Mouse (Mus musculus) thymus, postnatal 4 days (tissue): Measurements from ENCODE around the gene Cfap54.

Experiments used
- DNase-seq: peaks from one replicate; pipeline ENCODE4 v3.0.0; 2021

The Cfap54 gene

GRCm38 (mm10) chr10:93095827-93096226 is 14.4 kb upstream of the Cfap54 start:
- DNase-seq = no peak

DNA sequence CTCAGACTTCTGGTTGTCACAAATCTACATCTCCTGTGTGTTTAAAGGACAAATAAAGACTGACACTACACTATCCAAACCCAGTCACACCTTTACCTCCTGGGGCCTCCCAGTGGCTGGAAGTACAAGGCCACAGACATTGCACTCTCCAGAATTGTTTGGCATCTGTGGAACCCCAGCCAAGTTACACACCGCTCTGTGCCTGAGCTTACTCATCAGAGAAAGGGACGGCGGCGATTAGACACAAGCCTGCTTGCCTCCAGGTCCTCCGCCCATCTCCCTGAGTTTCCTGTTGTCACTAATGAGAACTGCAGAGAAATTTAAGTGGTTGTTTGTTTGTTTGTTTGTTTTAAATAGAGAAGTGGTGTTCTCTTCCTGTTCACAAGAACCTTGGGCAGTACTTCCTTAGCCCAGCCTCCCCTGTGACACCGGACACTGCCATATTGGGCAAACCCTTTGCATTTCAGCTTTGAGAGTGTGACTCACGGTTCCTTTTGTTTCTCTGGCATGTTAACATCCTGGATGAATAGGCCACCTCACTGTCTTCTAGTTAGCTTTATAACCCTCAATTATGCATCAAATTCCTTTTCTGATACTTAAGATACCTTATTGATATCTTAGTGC is 13.7 kb upstream of the Cfap54 start:
- DNase-seq = no peak

DNA sequence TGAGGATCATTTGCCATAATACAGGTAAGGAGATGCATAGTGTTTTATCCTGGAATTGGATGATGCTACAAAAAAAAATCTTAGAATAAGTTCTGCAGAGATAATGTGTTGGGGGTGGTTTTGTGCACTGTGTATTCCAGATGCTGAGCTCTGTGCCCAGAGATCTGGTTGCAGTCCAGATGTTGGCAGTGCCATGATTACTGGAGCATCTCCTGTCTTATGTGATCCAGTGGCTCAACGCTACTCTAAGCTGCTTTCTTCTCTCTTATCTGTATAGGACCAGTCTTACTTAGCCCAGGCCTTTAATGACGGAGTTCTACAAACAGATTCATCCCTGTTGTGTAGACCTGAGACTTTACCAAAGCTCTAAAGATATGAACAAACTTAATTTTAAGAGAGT is 10.5 kb upstream of the Cfap54 start:
- DNase-seq = no peak

DNA sequence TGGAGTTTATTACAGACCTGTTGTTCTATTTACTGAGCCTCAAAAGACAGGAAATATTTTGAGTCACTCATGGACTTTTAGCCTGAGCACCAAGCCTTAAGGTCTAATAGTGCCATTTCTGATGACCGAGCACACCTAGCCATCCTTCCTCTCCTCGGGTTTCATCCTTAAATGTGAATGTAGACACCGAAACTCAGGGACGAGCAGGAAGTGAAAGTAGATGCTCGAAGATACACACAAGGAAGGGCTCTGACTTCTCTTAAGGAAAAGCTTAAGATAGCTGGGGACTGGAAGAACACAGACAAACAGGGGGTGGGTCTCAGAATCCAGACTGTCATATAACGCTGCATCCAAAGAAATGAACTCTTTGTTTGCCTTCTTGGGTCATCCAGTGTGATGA is 8.8 kb upstream of the Cfap54 start:
- DNase-seq = no peak

DNA sequence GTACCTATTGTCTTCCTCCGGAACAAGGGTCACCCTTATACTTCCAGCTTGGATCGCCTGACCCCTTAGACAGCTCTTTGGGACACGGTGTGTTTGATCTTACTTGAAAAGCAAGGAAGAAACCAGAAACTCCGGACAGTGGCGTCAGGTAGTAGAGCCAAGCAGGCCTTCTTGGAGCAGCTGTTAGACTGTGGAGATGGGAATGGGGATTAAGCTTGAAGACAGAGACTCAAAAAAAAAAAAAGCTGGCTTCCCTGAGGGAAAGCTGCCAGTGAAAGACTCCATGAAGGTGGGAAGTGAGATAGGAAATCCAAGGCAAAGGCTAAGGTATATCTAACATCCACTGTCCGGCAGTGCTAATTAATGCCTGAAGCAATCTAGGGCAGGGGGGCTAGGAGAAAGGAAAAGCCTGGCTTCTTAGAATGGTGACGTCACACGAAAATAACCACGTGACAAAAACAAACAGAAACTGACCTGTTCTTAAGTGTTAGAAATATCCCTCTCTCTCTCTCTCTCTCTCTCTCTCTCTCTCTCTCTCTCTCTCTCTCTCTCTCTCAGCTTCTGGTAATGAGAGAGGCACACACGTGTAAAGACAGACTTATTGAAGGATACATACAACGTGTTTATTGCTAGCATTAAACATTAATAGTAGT is 7.1 kb upstream of the Cfap54 start:
- no peak for DNase-seq

GRCm38 (mm10) chr10:93087504-93087903 is 6.1 kb upstream of the Cfap54 start:
- DNase-seq = no peak

GRCm38 (mm10) chr10:93083963-93084340 is 2.5 kb upstream of the Cfap54 start:
- DNase-seq = peak; percentile 48

- DNase-seq = peak; percentile 36
These were observed 2.0 kb upstream of the Cfap54 start for GRCm38 (mm10) chr10:93083198-93083962.

DNA sequence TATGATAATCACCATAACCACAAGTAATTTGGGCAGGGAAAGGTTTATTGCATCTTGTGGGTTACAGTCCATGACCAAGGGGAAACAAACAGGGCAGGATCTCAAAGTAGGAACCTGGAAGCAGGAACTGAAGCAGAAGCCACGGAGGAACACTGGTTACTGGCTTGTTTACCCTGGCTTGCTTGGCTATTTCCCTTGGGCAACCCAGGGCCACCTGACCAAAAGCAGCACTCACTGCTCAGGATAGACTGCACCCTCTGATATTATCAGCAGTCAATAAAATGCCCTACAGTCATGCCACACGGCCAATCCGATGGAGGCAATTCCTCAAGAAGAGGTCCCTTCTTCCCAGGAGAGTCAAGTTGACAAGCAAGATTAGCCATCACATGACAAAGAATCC is 1.9 kb downstream of the Cfap54 start:
- no peak for DNase-seq

- no peak for DNase-seq
These were observed 3.4 kb downstream of the Cfap54 start for GRCm38 (mm10) chr10:93077935-93078479.

GRCm38 (mm10) chr10:93076376-93076775 is 5.0 kb downstream of the Cfap54 start:
- no peak for DNase-seq

DNA sequence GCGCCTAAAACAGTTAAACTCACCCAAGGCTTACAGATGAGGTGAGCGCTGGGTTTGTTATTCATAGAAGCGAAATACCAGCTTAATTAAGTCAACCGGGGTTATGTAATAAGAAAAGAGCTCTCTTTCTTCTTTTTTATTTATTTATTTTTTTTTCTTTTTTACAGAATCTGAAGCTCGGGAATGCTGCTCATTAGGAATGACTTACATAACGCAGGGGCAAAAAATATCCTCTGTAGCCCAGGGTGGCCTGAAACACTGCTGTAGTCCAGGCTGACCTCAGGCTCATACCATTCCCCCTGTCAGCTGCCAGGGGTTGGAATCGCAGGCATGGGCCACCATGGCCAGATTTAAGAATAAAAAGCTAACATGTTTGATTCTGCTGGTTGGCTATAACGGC is 5.6 kb downstream of the Cfap54 start:
- no peak for DNase-seq

GRCm38 (mm10) chr10:93072769-93073168 is 8.6 kb downstream of the Cfap54 start:
- no peak for DNase-seq

- DNase-seq = no peak
These were observed 9.7 kb downstream of the Cfap54 start for GRCm38 (mm10) chr10:93071753-93072152.

GRCm38 (mm10) chr10:93070121-93070898 is 11.1 kb downstream of the Cfap54 start:
- DNase-seq = peak; percentile 89

DNA sequence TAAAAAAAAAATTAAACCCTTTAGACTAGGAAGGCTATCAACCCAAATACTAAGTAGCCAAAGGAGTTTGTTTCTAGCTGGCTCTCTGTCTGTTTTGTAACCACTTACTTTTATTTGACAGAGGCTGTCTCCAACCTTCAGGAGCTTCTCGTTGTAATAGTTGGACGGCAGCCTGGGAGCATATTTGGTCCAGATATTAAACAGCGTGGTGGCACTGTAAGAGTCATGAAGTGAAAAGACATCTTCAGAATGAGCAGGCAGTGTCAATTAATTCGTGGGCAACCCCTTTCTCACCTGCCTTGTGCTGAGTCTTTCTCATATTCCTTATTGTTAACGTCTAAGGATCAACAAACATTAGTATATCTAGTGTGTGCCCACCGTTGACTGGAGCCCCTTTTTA is 11.7 kb downstream of the Cfap54 start:
- DNase-seq = no peak

- peak; percentile 28 for DNase-seq
These were observed 12.3 kb downstream of the Cfap54 start for GRCm38 (mm10) chr10:93069041-93069679.

GRCm38 (mm10) chr10:93064973-93065372 is 16.4 kb downstream of the Cfap54 start:
- DNase-seq = no peak

GRCm38 (mm10) chr10:93063576-93063975 is 17.8 kb downstream of the Cfap54 start:
- DNase-seq = no peak

DNA sequence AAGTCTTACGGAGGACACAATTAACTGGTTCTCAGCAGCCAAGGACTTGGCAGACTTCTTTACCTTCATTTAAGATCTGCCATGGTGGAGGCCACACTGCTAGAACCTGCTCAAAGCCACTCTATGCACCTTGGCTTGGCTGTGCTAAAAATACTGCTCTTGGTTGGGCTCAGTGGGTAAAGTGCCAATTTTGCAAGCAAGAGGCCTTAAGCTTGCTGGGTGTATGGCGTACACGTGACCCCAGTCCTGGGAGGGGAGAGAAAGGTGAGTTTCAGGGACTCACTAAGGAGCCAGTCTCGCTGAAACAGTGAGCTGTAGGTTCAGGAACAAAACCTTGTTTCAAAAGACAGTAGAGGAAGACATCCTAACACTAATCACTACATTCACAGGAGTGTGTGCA is 19.0 kb downstream of the Cfap54 start:
- no peak for DNase-seq

- DNase-seq = no peak
These were observed 27.6 kb downstream of the Cfap54 start for GRCm38 (mm10) chr10:93053867-93054266.

DNA sequence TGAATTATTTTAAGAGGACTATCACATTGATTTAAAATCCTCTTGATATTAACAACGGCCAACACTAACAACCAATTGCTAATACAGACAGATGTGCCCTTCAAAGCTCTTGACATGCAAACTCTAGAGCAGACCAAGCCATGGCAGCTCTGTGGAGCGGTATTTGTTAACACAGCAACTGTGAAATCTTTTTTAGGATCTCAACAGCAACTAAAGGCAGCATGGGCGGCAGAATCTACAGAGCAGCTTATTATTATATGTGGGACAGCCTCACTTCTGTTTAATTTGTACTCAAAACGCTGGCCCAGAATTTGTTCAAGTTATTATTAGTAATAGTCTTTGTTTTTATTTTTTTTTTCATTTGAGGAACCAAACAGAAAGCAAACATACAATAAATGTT is 28.1 kb downstream of the Cfap54 start:
- DNase-seq = no peak
